Mouse (Mus musculus): ENCODE data around the gene Rab29. TPM values are rescaled to one million over a fixed set of nuclear protein-coding genes. Genes with fewer than 3 reads are reported as not detected.

The Rab29 gene
- polyA plus RNA-seq, 1 experiment = 35.2 TPM

Other genes with a start within 250 kb of the Rab29 start
- gene Ctse, start 228.9 kb upstream of the Rab29 start, polyA plus RNA-seq (2012; rRNA removed) = 1.1 and 1.8 TPM in 2 replicates
- gene Rab7b, start 178.5 kb upstream of the Rab29 start, polyA plus RNA-seq (2012; rRNA removed) = 7.0 and 7.7 TPM in 2 replicates
- 0.12 and 0.38 TPM in 2 replicates for gene Slc26a9, start 123.2 kb upstream of the Rab29 start, polyA plus RNA-seq (2012; rRNA removed)
- gene Pm20d1, start 69.8 kb upstream of the Rab29 start, polyA plus RNA-seq (2012; rRNA removed) = 1.9 and 2.6 TPM in 2 replicates
- 29.3 and 42.3 TPM in 2 replicates for gene Slc41a1, start 39.7 kb upstream of the Rab29 start, polyA plus RNA-seq (2012; rRNA removed)
- 11.0 and 19.8 TPM in 2 replicates for gene Nucks1, start 43.3 kb downstream of the Rab29 start, polyA plus RNA-seq (2012; rRNA removed)
- 41.0 and 59.1 TPM in 2 replicates for gene Slc45a3, start 95.7 kb downstream of the Rab29 start, polyA plus RNA-seq (2012; rRNA removed)
- gene Elk4, start 140.4 kb downstream of the Rab29 start, polyA plus RNA-seq (2012; rRNA removed) = 18.4 and 30.9 TPM in 2 replicates
- gene Mfsd4a, start 200.8 kb downstream of the Rab29 start, polyA plus RNA-seq (2012; rRNA removed) = 1.9 and 2.4 TPM in 2 replicates